Mouse (Mus musculus) G1E (cell line): ENCODE results near the gene Aoah.

Experiments
- CTCF ChIP-seq: IDR thresholded peaks from 2 replicates; pipeline ENCODE4 v1.5.1; 2012; ENCODE audit warnings: low read depth, low read length, inconsistent platforms, mixed read lengths
- GATA1 ChIP-seq: IDR thresholded peaks from 2 replicates; pipeline ENCODE4 v1.6.1; 2012; ENCODE audit warnings: borderline replicate concordance, low read length, inconsistent platforms, mixed read lengths
- GATA2 ChIP-seq: IDR thresholded peaks from 2 replicates; pipeline ENCODE4 v1.6.1; 2012; ENCODE audit warnings: low read depth, low read length, inconsistent platforms, borderline replicate concordance
- POLR2AphosphoS5 ChIP-seq: IDR thresholded peaks from 2 replicates; pipeline ENCODE4 v1.6.1; 2012; ENCODE audit warnings: low read depth, low read length, inconsistent platforms; ENCODE audit not compliant: insufficient replicate concordance
- TAL1 ChIP-seq: conservative IDR thresholded peaks from 2 replicates; pipeline ENCODE4 v1.6.1; 2012; ENCODE audit warnings: low read depth, low read length, inconsistent platforms, mixed read lengths

- TF ChIP-seq CTCF: no peak
- TF ChIP-seq TAL1: no peak
- TF ChIP-seq GATA1: no peak
- TF ChIP-seq GATA2: no peak
- TF ChIP-seq POLR2AphosphoS5: no peak
Measured at GRCm38 (mm10) chr13:21082686-21083085, 288.8 kb downstream of the Aoah start.
